Mouse (Mus musculus) liver, postnatal 0 days (tissue): ENCODE measurements at regions not wholly inside any gene's neighbourhood (a gene's known extent, or its start where the extent isn't known, plus 50 kb on each side); places are given as distances from the start of the nearest gene placed in this dataset.

ENCODE experiments used
- CTCF ChIP-seq: sonication (generic); IDR thresholded peaks from 2 replicates; pipeline ENCODE4 v1.5.1; 2016; ENCODE audit warnings: antibody characterized with exemption, low read depth
- EP300 ChIP-seq: IDR thresholded peaks from 2 replicates; pipeline ENCODE4 v1.6.1; 2016; ENCODE audit warnings: antibody characterized with exemption, low read depth, mild to moderate bottlenecking

DNA sequence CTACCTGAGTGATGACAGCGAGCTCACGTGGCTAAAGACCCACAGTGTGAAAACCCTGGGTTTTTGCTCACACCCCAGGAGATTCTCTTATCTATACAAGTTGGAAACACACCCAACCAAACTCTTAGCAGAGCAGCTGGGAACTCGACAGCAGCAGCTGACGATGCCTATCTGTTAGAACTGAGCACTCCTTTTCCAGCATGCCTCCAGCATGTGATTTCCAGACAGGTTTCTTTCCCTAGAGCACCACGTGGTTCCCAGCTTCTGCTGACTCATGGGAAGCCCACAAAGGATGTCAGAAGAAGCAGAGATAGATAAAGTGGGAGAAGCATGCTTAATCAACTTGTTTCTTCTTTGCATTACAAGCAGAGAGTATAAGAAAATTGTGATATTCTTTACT, 194.5 kb downstream of the Gpam start:
- no peak for TF ChIP-seq EP300
- no peak for TF ChIP-seq CTCF
